Mouse (Mus musculus): Measurements from ENCODE around the gene Vamp5. TPM values are rescaled to one million over a fixed set of nuclear protein-coding genes. Genes with fewer than 3 reads are reported as not detected.

Vamp5 gene
- polyA plus RNA-seq, 1 experiment from 2014 or later = 13.7 TPM

DNA sequence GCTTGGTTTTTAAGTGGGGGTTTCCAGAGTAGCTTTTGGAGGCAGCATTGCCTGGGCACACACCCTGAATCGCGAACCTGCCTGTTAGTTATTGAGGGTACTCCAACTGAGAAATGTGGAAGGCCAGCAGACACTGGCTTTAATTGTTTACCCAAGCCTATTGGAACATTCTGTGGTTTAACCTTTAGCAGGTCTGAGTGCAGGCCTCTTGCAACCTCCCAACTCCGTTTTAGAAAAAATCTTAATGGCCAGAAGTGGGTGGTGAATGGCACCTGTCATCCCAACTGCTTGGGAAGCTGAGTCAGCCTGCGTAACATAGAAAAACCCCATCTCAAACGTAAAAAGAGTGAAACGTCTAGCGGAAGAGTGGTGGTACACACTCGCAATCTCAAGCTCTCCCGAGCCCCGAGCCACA is 16.6 kb upstream of the Vamp5 start:
- DNase-seq (ENCODE audit: low spot score) (no peak), ATAC-seq (ENCODE audit: low FRiP score) (no peak)
- no peaks in the 10 kb centered on the region for H3K4me1 ChIP-seq (replicated peaks; ENCODE audit: control insufficient read depth, insufficient read depth, low read length)
- H3K36me3 ChIP-seq (ENCODE audit: control insufficient read depth, insufficient read depth, low read length) = no peaks in the 10 kb centered on the region
- no peak overlapping the region for H3K4me2 ChIP-seq (replicated peaks; ENCODE audit: low read depth, low read length)
- H3K27ac ChIP-seq (ENCODE audit: low read depth, low read length) = no peak overlapping the region
- H3K27me3 ChIP-seq (ENCODE audit: control insufficient read depth, insufficient read depth, low read length) = no peaks in the 10 kb centered on the region
- no peaks in the 10 kb centered on the region for H3K9me3 ChIP-seq (ENCODE audit: control insufficient read depth, low read length)
- no peak overlapping the region for H3K9ac ChIP-seq (ENCODE audit: low read depth, low read length)
- 88% methylated on average over 10 of the region's 10 CpGs for WGBS
- no peak overlapping the region for H3K4me3 ChIP-seq (ENCODE audit: low read depth, low read length)

GRCm38 (mm10) chr6:72392341-72392740 is 12.1 kb upstream of the Vamp5 start:
- H3K27ac ChIP-seq (ENCODE audit: low read depth, low read length) = no peak overlapping the region
- no peak overlapping the region for H3K4me2 ChIP-seq (replicated peaks; ENCODE audit: low read depth, low read length)
- WGBS = 88% methylated on average over 5 of the region's 5 CpGs
- no peaks in the 10 kb centered on the region for H3K36me3 ChIP-seq (ENCODE audit: control insufficient read depth, insufficient read depth, low read length)
- peaks cover 3% of the 10 kb centered on the region; the same call in 1 of the 2 replicates for H3K4me1 ChIP-seq (replicated peaks; ENCODE audit: control insufficient read depth, insufficient read depth, low read length)
- H3K9ac ChIP-seq (ENCODE audit: low read depth, low read length) = no peak overlapping the region
- DNase-seq (ENCODE audit: low spot score) = no peak
- H3K4me3 ChIP-seq (ENCODE audit: low read depth, low read length) = no peak overlapping the region
- H3K27me3 ChIP-seq (ENCODE audit: control insufficient read depth, insufficient read depth, low read length) = peaks cover 7% of the 10 kb centered on the region; the same call in 1 of the 2 replicates
- ATAC-seq (ENCODE audit: low FRiP score) = no peak
- no peaks in the 10 kb centered on the region for H3K9me3 ChIP-seq (ENCODE audit: control insufficient read depth, low read length)

DNA sequence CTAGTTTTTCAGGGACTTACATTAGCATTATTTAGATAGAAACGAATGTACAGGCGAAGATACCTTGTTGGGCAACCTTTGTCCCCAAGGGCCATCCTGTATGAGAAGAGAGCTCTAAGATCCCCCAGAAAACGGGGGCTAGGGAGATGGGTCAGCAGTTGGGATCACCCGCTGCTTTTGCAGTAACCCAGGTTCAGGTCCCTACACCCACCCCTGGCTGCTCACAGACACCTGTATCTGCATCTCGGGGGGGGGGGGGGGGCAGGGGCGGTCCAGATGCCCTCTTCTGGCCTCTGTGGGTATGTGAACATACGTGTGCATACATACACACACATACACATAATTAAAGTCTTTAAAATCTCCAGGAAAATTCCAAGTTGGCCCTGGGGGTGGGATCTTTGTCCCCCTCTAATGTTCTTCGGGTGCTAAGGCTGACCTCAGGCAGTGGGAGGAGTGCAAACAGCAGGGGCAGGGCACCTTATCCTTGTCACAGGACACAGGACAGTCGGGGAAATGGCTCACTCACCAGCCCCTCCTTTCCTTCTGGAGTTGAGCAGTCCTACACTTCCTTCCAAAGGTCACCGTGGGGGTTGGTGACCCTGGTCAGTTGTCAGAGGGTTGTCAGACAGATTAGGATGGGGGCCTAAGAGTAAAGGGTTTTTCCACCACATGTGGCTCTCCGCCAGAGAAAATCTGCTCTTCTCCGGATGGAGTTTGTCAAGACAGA is 10.7 kb upstream of the Vamp5 start:
- no peak; the same call in 1 of the 2 replicates for ATAC-seq (ENCODE audit: low FRiP score)
- Histone ChIP-seq H3K27ac (ENCODE audit: low read depth, low read length) (no peak overlapping the region), H3K9ac (ENCODE audit: low read depth, low read length) (peak overlapping the region; percentile 65; the same call in 1 of the 2 replicates), H3K4me3 (ENCODE audit: low read depth, low read length) (peak overlapping the region; percentile 34), H3K4me1 (replicated peaks; ENCODE audit: control insufficient read depth, insufficient read depth, low read length) (peaks cover 3% of the 10 kb centered on the region; the same call in 1 of the 2 replicates), H3K4me2 (replicated peaks; ENCODE audit: low read depth, low read length) (peak overlapping the region; percentile 49), H3K36me3 (ENCODE audit: control insufficient read depth, insufficient read depth, low read length) (no peaks in the 10 kb centered on the region), H3K27me3 (ENCODE audit: control insufficient read depth, insufficient read depth, low read length) (peaks cover 7% of the 10 kb centered on the region; the same call in 1 of the 2 replicates), H3K9me3 (ENCODE audit: control insufficient read depth, low read length) (no peaks in the 10 kb centered on the region)
- DNase-seq (ENCODE audit: low spot score) = peak; percentile 21
- 16% methylated on average over 12 of the region's 12 CpGs for WGBS

- Histone ChIP-seq H3K9me3 (ENCODE audit: control insufficient read depth, low read length) (no peaks in the 10 kb centered on the region), H3K27me3 (ENCODE audit: control insufficient read depth, insufficient read depth, low read length) (peaks cover 7% of the 10 kb centered on the region; the same call in 1 of the 2 replicates), H3K4me3 (ENCODE audit: low read depth, low read length) (peak within 1 kb of the TSS; percentile 34), H3K4me1 (replicated peaks; ENCODE audit: control insufficient read depth, insufficient read depth, low read length) (peaks cover 3% of the 10 kb centered on the region; the same call in 1 of the 2 replicates), H3K9ac (ENCODE audit: low read depth, low read length) (peak within 1 kb of the TSS; percentile 65), H3K27ac (ENCODE audit: low read depth, low read length) (no peak within 1 kb of the TSS), H3K4me2 (replicated peaks; ENCODE audit: low read depth, low read length) (peak within 1 kb of the TSS; percentile 49), H3K36me3 (ENCODE audit: control insufficient read depth, insufficient read depth, low read length) (no peaks in the 10 kb centered on the region)
- ATAC-seq (ENCODE audit: low FRiP score) (peak; percentile 22; the same call in 1 of the 2 replicates), DNase-seq (ENCODE audit: low spot score) (peak; percentile 58)
- 2% methylated on average over 33 of the region's 33 CpGs for WGBS
These were observed 9.9 kb upstream of the Vamp5 start, which contains the start of gene Vamp8 for GRCm38 (mm10) chr6:72389941-72390771. Gene Vamp8 (minus strand): TSS chr6:72390703.

- Histone ChIP-seq H3K27ac (ENCODE audit: low read depth, low read length) (no peak overlapping the region), H3K36me3 (ENCODE audit: control insufficient read depth, insufficient read depth, low read length) (no peaks in the 10 kb centered on the region), H3K4me1 (replicated peaks; ENCODE audit: control insufficient read depth, insufficient read depth, low read length) (peaks cover 3% of the 10 kb centered on the region; the same call in 1 of the 2 replicates), H3K27me3 (ENCODE audit: control insufficient read depth, insufficient read depth, low read length) (peaks cover 7% of the 10 kb centered on the region; the same call in 1 of the 2 replicates), H3K4me2 (replicated peaks; ENCODE audit: low read depth, low read length) (peak overlapping the region; percentile 49), H3K9me3 (ENCODE audit: control insufficient read depth, low read length) (no peaks in the 10 kb centered on the region), H3K9ac (ENCODE audit: low read depth, low read length) (no peak overlapping the region; the same call in 1 of the 2 replicates), H3K4me3 (ENCODE audit: low read depth, low read length) (peak overlapping the region; percentile 34; the same call in 1 of the 2 replicates)
- 35% methylated on average over 13 of the region's 13 CpGs for WGBS
- DNase-seq (ENCODE audit: low spot score) (no peak), ATAC-seq (ENCODE audit: low FRiP score) (peak; percentile 14; the same call in 1 of the 2 replicates)
These were observed 9.2 kb upstream of the Vamp5 start for GRCm38 (mm10) chr6:72389471-72389940.

DNA sequence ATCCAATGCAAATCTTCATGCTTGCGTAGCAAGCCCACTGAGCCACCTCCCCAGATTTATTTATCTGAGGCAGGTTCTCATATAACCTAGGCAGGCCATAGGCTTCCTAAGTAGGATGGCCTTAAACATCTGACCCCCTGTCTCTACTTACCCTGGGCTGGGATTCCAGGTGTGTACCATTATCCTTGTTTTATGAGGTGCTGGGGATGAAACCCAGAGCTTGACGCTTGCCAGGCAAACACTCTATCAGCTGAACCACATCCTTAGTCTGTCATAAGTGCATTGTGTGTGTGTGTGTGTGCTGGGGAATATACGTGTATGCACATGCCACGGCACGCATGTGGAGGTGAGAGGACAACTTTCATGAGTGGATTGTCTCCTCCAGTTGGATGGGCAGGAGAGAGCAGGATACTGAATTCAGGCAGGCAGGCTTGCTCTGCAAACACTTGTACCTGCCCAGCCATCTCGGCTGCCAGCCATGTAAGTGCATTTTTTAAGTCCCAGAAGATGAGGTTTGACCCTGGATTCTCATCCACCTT is 8.6 kb upstream of the Vamp5 start:
- no peaks in the 10 kb centered on the region for H3K9me3 ChIP-seq (ENCODE audit: control insufficient read depth, low read length)
- no peak for ATAC-seq (ENCODE audit: low FRiP score)
- DNase-seq (ENCODE audit: low spot score) = no peak
- 91% methylated on average over 6 of the region's 6 CpGs for WGBS
- no peak overlapping the region for H3K27ac ChIP-seq (ENCODE audit: low read depth, low read length)
- H3K9ac ChIP-seq (ENCODE audit: low read depth, low read length) = no peak overlapping the region
- no peak overlapping the region for H3K4me3 ChIP-seq (ENCODE audit: low read depth, low read length)
- peaks cover 7% of the 10 kb centered on the region; the same call in 1 of the 2 replicates for H3K27me3 ChIP-seq (ENCODE audit: control insufficient read depth, insufficient read depth, low read length)
- H3K36me3 ChIP-seq (ENCODE audit: control insufficient read depth, insufficient read depth, low read length) = no peaks in the 10 kb centered on the region
- H3K4me2 ChIP-seq (replicated peaks; ENCODE audit: low read depth, low read length) = no peak overlapping the region
- H3K4me1 ChIP-seq (replicated peaks; ENCODE audit: control insufficient read depth, insufficient read depth, low read length) = peaks cover 3% of the 10 kb centered on the region; the same call in 1 of the 2 replicates

- H3K4me2 ChIP-seq (replicated peaks; ENCODE audit: low read depth, low read length) = no peak overlapping the region
- H3K36me3 ChIP-seq (ENCODE audit: control insufficient read depth, insufficient read depth, low read length) = no peaks in the 10 kb centered on the region
- H3K9ac ChIP-seq (ENCODE audit: low read depth, low read length) = no peak overlapping the region
- H3K27ac ChIP-seq (ENCODE audit: low read depth, low read length) = no peak overlapping the region
- no peak overlapping the region for H3K4me3 ChIP-seq (ENCODE audit: low read depth, low read length)
- peaks cover 3% of the 10 kb centered on the region; the same call in 1 of the 2 replicates for H3K4me1 ChIP-seq (replicated peaks; ENCODE audit: control insufficient read depth, insufficient read depth, low read length)
- 76% methylated on average over 10 of the region's 10 CpGs for WGBS
- no peak for ATAC-seq (ENCODE audit: low FRiP score)
- no peaks in the 10 kb centered on the region for H3K9me3 ChIP-seq (ENCODE audit: control insufficient read depth, low read length)
- H3K27me3 ChIP-seq (ENCODE audit: control insufficient read depth, insufficient read depth, low read length) = peaks cover 7% of the 10 kb centered on the region; the same call in 1 of the 2 replicates
- no peak for DNase-seq (ENCODE audit: low spot score)
These were observed 8.0 kb upstream of the Vamp5 start for GRCm38 (mm10) chr6:72388266-72388665.

GRCm38 (mm10) chr6:72387816-72388215 is 7.5 kb upstream of the Vamp5 start:
- Histone ChIP-seq H3K36me3 (ENCODE audit: control insufficient read depth, insufficient read depth, low read length) (no peaks in the 10 kb centered on the region), H3K27me3 (ENCODE audit: control insufficient read depth, insufficient read depth, low read length) (peaks cover 7% of the 10 kb centered on the region; the same call in 1 of the 2 replicates), H3K9me3 (ENCODE audit: control insufficient read depth, low read length) (no peaks in the 10 kb centered on the region), H3K4me1 (replicated peaks; ENCODE audit: control insufficient read depth, insufficient read depth, low read length) (peaks cover 3% of the 10 kb centered on the region; the same call in 1 of the 2 replicates), H3K4me3 (ENCODE audit: low read depth, low read length) (no peak overlapping the region), H3K27ac (ENCODE audit: low read depth, low read length) (no peak overlapping the region), H3K4me2 (replicated peaks; ENCODE audit: low read depth, low read length) (no peak overlapping the region), H3K9ac (ENCODE audit: low read depth, low read length) (no peak overlapping the region)
- ATAC-seq (ENCODE audit: low FRiP score) (no peak), DNase-seq (ENCODE audit: low spot score) (no peak)
- 75% methylated on average over 3 of the region's 3 CpGs for WGBS

All from hindbrain, embryonic 11.5 days (tissue).